Mouse (Mus musculus): ENCODE data around the gene Chmp2a.

Chmp2a gene

GRCm38 (mm10) chr7:13033451-13034147, 1.0 kb downstream of the Chmp2a start:
- DNase-seq = no peak

GRCm38 (mm10) chr7:13032541-13032940, 2.1 kb downstream of the Chmp2a start:
- DNase-seq = no peak

- DNase-seq = no peak
These were observed 2.6 kb downstream of the Chmp2a start for GRCm38 (mm10) chr7:13031983-13032382.

- DNase-seq = peak; percentile 59 to 65
These were observed 3.5 kb downstream of the Chmp2a start for GRCm38 (mm10) chr7:13031069-13031468.

GRCm38 (mm10) chr7:13028986-13029385, 5.6 kb downstream of the Chmp2a start:
- no peak for DNase-seq

GRCm38 (mm10) chr7:13025511-13026112, 9.0 kb downstream of the Chmp2a start:
- no peak for DNase-seq

- DNase-seq = peak; percentile 87 to 93
These were observed 9.8 kb downstream of the Chmp2a start for GRCm38 (mm10) chr7:13024805-13025204.

- peak; percentile 95 to 97 for DNase-seq
These were observed 10.5 kb downstream of the Chmp2a start for GRCm38 (mm10) chr7:13023928-13024731.

GRCm38 (mm10) chr7:13022773-13023535, 11.7 kb downstream of the Chmp2a start:
- DNase-seq = peak; percentile 85 to 91

- no peak for DNase-seq
These were observed 19.4 kb downstream of the Chmp2a start for GRCm38 (mm10) chr7:13015217-13015616.

GRCm38 (mm10) chr7:13014275-13014839, 20.2 kb downstream of the Chmp2a start:
- DNase-seq = no peak

- no peak for DNase-seq
These were observed 20.9 kb downstream of the Chmp2a start for GRCm38 (mm10) chr7:13013671-13014070.

- DNase-seq = peak in 1 of 2 experiments; percentile 22
These were observed 24.4 kb downstream of the Chmp2a start, which contains the start of gene Zbtb45 for GRCm38 (mm10) chr7:13010005-13010908. Gene Zbtb45, minus strand, starts transcription at chr7:13010034.

- DNase-seq = peak; percentile 94 to 96
These were observed 25.2 kb downstream of the Chmp2a start for GRCm38 (mm10) chr7:13009143-13010004.

- DNase-seq = peak in 1 of 2 experiments; percentile 10
These were observed 27.1 kb downstream of the Chmp2a start for GRCm38 (mm10) chr7:13007341-13008092.

- peak in 1 of 2 experiments; percentile 40 for DNase-seq
These were observed 28.1 kb downstream of the Chmp2a start for GRCm38 (mm10) chr7:13006531-13006930.

- DNase-seq = no peak
These were observed 28.6 kb downstream of the Chmp2a start for GRCm38 (mm10) chr7:13006011-13006410.

GRCm38 (mm10) chr7:13003380-13003779, 31.2 kb downstream of the Chmp2a start:
- DNase-seq = no peak

- DNase-seq = no peak
These were observed 33.0 kb downstream of the Chmp2a start for GRCm38 (mm10) chr7:13001584-13001983.
